Mouse (Mus musculus) gastrocnemius, adult 8-10 months (tissue): Measurements from ENCODE around the gene Pigt. TPM values are rescaled to one million over a fixed set of nuclear protein-coding genes. Genes with fewer than 3 reads are reported as not detected.
A peak's percentile ranks its signal among the peaks of the same experiment; 100 is the strongest.

ENCODE experiments used
- DNase-seq, 2 experiments: peaks; one replicate each; pipeline ENCODE4 v3.0.0; 2022; ENCODE audit warnings: low spot score in 2 of 2
- total RNA-seq, 4 experiments: library from RNA; stranded (reverse); gene quantifications; 2 replicates each; pipeline ENCODE4 v1.2.4; 2022

The Pigt gene
- 10 to 100 TPM; 27.2 to 33.2 (median 30.0) TPM for total RNA-seq

DNA sequence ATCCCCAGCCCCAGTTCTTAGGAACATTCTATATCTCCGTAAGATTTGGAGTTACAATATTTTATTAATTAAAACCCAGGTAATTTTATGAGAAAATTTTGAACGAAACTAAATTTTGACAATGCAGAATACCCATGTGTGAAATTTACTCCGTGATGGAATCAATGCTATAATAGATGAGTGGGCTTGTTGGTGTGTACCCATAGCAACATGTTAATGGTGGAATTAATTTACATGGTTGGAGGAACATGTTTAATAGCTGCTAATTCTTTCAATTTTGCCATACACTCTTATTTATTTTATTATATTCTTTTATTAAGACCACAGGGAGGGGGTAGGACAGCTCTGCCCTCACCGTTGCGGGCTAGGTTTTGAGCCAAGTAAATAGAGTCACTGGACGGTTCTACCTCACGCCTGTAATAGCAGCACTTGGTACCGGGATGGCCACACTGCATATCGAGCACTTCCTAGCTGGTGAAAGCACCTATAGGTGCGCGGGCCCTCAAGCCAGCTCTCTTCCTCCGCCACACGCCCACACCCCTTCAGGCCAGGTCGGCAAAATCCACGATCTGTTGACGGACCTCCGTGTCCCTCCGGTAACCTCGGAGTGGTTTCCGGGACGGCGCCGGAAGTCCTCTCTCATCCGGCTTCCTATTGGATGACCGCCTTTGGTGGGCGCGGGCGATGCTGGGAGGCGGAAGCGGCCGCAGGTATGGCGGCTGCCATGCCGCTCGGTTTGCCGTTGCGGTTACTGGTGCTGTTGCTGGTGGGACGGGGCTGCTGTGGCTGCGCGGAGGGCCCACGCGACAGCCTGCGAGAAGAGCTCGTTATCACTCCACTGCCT lies at the start of gene Pigt:
TSS of gene Pigt (plus strand) at position 674 of the 844 bp plus-strand sequence.
- DNase-seq = peak; percentile 65 to 78

- no peak for DNase-seq
These were observed 49.2 kb upstream of the Pigt start for GRCm38 (mm10) chr2:164448140-164448539.

DNA sequence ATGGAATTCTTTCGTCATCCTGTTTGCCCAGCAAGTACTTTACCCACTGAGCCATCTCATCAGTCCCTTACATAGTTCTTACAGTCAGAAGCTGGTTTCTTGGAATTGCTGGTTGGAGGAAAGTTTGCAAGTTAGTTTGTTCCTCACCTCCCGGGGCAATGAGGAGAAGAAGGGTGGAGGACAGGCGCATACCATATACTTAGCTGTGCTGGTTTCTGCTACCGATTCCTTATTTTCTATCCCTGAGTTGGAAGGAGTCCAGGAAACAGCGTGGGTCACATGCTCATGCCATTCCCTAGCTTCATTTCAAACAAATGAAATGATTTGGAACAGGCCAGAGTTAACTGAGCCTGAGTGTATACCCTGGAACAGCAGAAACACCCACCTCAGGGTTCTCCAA lies 48.4 kb upstream of the Pigt start:
- no peak for DNase-seq

GRCm38 (mm10) chr2:164449341-164450042 lies 47.8 kb upstream of the Pigt start:
- DNase-seq = no peak

- no peak for DNase-seq
These were observed 45.2 kb upstream of the Pigt start for GRCm38 (mm10) chr2:164452000-164452676.

DNA sequence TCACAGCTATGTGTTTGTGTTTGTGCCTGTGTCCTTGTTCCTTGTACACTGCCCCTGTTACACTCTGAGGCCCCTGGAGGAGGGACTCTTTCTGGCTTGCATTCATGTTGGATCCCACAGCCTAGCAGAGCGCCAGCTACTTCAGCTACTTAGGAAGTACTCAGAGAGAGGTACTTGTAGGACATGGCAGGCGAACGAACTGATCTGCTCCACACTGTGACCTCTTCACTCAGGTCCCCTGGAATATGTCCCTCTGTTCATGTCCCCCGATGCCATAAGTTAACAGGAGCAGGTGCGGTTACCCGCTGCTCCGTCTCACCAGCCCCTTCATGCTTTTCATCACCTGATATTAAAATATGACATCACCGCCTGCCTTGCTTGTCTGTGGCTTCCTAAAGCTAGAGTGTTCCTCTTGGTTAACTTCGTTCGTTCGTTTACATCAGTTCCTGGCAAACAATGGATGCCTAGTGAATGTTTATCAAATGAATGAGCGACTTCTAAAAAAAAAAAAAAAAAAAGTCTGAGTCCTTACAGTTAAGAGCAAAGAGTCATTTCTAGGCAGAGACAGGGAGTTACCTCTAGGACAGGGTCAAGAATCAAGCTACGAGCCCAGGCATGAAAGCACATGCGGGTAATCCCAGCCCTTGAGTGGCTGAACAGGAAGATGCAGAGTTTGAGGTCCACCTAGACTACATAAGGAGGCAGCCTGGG lies 44.1 kb upstream of the Pigt start:
- DNase-seq = no peak

DNA sequence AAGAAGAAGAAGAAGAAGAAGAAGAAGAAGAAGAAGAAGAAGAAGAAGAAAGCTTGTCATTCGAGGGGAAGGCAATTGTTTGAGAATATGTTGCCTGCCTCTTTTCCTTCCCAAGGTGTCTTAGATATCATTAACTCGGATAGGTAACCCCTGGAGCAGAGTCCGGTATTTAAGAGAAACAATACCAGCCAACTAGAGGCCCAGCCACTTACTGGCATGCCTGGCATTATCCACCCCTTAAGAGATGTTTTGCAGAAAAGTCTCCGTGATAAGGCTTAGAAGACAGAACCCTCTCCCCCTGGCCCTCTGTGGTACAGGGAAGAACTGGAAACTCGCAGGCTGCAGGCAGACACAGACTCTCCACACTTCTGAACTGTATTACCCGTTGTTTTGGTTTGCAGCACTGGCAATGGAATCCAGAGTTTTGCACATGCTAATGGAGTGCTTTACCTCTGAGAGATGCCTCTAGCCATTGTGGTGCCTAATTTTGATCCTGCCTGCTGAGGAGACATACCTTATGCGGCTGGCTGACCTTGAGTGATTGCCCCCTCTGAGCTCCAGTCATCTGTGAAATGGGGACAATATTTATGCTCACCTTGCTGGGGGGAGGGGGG lies 43.3 kb upstream of the Pigt start:
- no peak for DNase-seq

DNA sequence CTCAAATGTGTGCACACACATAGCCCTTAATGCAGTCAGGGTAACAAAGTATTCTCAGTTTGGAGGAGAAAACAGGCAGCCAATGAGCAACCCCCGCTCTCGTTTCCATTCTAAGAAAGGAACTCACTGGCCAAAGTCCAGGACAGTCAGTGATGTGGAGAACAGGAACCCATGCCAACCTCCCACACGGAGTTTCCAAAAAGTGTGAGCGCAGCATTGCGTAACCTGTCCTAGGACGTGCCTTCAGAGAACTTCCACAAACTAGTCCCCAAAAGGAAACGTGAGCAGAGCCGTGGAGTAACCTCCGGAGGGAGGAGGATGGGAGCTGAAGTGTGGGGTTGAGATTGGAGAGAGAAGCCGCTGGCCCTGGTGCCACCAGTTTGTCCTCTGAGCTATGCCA lies 42.5 kb upstream of the Pigt start:
- peak; percentile 75 to 83 for DNase-seq

DNA sequence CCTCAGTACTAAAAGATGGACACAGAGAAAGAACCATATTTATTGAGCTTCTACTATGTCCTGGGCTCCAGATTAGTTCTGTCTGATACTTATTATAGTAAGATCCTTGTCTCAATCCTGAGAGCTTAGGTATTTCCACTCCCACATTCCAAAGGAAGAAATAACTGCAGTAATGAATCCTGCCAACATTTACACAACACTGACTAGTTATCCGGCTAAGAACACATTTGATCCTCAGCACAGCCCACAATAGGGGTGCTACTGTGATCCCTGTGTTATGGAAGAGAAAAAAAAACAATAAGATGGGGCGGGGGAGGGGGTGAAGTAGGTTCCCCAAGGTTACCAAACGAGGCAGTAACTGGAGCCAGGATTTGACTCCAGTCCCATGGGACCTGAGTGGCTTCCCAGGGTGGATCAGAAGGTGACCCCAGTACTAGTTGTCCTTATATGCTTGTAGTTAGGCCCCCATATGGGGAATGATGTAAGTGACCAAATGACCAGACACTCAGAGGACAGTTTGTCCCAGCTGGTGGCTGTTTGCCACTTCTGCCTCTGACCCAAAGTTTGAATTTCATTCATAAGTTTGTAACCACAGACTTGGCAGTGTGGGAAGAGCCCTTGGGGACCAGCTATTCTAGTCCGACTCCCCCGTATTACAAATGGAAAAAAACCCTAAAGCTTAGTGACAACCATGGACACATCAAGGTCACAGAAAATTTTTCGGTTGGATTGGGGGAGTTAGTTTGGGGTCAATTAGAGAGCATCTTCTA lies 41.7 kb upstream of the Pigt start:
- peak; percentile 59 to 78 for DNase-seq

DNA sequence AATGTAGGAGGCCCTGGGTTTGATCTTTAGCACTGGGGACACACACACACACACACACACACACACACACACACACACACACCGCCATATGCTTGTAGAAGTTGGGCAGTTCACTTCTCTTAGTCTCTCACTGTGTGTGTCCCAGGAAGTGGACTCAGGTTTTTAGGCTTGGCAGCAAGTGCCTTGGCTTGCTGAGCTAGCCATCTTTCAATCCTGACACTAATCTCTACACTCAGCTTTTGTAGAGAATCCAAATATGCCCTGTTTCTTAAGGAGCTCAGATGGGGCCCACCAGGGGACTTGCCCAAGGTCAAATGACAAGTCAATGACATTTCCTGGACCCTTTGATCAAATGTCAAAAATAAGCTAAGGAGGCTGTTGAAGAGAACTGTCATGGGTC lies 40.9 kb upstream of the Pigt start:
- DNase-seq = no peak

- DNase-seq = no peak
These were observed 40.4 kb upstream of the Pigt start, which contains the start of gene Sys1 for GRCm38 (mm10) chr2:164456864-164457300. Gene Sys1, plus strand, starts transcription at chr2:164456964.

DNA sequence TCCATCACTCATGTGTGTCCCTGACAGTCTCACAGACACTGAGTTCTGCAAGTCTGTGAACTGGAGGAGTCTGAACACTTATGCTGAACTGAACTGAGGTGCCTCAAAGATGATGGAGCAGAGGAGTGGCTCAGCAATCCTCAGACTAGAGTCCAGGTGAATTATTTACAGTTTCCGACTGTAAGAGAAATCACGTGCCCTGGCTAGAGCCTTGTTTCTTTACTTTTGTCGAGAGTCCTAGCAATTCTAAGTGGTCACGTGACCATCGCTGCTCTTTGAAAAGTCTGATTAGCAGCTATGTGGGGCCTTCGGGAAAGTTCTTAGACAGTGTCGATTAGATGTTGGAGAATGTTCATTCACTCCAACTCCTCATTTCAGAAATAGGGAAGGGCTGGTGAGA lies 39.4 kb upstream of the Pigt start:
- no peak for DNase-seq

- no peak for DNase-seq
These were observed 38.8 kb upstream of the Pigt start for GRCm38 (mm10) chr2:164458535-164458934.

DNA sequence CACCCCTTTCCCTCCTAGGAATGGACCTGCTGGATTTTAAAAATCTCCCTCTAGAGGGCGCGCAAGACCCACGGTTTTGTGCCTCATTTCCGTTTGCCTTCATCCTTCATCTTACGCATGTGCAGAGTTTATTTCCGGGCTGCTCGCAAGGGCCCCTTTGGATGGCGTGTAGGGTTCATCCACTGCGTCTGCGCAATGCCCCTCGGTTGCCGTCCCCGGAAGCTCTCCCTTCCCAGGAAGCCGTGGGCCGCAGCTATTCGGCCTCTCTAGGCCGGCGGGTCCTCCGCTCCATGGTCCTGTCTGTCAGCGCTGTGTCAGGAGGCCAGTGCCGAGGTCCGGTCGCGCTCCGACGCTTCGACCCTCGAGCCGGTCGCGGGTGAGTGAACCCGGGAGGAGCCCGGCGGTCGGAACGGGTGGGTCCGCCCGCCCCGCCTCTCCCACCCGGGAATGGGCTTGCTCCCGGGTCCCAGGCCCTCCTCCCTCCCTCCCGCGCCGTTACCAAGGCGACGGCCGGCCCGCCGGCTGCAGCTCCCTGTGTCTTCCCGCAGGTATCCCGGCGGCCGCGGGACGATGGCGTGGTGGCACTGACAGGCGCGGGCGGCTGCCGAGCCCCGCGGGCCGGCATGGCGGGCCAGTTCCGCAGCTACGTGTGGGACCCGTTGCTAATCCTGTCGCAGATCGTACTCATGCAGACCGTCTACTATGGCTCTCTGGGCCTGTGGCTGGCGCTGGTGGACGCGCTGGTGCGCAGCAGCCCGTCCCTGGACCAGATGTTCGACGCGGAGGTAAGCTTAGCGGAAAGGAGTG lies 36.4 kb upstream of the Pigt start, which contains the start of gene Gm20458:
TSS of gene Gm20458 (plus strand) at position 223 of the 807 bp plus-strand sequence.
- peak; percentile 87 to 95 for DNase-seq

- DNase-seq = no peak
These were observed 32.2 kb upstream of the Pigt start for GRCm38 (mm10) chr2:164465161-164465560.

- no peak for DNase-seq
These were observed 30.5 kb upstream of the Pigt start for GRCm38 (mm10) chr2:164466787-164467186.

DNA sequence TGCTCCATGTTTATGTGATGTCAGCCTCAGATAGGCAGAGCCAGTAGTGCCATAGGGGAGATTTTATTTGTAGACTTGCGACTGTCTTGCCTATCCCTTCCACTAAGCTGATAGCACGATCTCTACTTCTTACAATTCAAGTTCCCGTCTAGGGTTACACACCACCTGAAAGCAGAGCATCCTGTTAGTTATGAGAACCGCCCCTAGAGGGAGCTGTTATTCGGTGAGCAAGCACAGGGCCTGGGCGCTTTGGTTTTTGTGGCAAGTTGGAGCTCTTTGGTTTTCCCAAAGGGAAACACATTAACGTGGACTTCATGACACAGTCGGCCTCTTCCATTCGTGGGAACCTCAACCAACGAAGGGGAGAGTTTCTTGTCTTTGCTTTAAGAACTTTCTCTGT lies 27.1 kb upstream of the Pigt start:
- DNase-seq = peak in 1 of 2 experiments; percentile 23

DNA sequence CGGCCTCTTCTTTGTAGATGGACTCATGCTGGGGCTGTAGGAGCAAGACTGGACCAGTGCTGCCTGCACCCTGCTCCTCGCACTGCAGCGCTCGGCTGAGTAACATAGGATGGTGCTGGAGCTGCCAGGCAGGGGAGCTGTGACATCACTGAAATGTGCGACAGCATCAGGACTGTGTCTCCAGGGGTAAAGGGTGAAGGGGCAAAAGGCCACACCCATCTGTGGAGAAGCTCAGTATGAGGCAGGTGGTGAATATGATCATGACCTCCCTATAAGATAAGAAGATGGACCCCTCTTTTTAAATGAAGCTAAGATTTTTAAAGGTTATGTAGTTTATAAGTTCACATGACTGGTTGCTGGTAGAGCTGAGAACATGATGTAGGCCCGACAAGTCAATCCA lies 23.7 kb upstream of the Pigt start, which contains the start of gene Trp53tg5:
TSS of gene Trp53tg5 (minus strand) at position 101 of the 400 bp plus-strand sequence.
- DNase-seq = no peak

DNA sequence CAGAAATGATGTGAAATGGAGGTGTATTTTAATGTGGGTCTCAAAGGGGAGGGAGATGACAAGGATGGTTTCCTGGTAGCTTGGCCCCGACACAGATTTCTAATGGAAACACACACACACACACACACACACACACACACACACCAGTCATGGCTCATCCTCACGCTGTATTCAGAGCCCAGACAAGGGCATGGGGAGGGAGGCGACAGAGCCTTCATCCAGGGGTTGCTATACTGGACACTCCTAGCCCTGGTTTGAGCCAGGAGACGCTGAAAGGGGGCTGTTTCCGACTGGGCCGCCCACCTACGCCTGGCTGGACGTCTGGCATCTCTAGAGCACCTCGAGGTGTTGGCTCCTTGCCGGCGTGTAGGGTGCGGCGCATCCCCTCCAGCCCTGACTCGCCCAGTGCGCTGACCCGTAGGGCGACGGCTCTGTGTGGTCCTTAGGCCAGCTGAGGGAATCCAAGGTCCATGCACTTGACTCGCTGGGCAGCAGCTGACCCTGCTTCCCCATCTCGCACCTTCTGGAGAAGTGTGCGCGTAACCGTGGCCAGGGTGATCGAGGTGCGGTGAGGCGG lies 11.6 kb upstream of the Pigt start, which contains the start of gene Dbndd2:
TSS of gene Dbndd2 (plus strand) at position 426 of the 577 bp plus-strand sequence.
- peak; percentile 33 to 35 for DNase-seq
